Mouse (Mus musculus) hindbrain, embryonic 15.5 days (tissue): ENCODE results near the gene Vasn. TPM values are rescaled to one million over a fixed set of nuclear protein-coding genes. Genes with fewer than 3 reads are reported as not detected.

Experiments
- ATAC-seq: fragments of 200-750 bp; cut with Nextera tagmentation; 2 replicates; pipeline ENCODE4 v1.8.0; 2017; ENCODE audit warnings: low read depth, moderate number of reproducible peaks, moderate TSS enrichment; ENCODE audit not compliant: low FRiP score
- H3K27ac ChIP-seq: fragments of 300-500 bp; sonication (generic); replicated peaks from 2 replicates; pipeline ENCODE4 v1.5.1; 2015; ENCODE audit warnings: mild to moderate bottlenecking, inconsistent platforms
- H3K27me3 ChIP-seq: fragments of 300-500 bp; sonication (generic); 2 replicates; pipeline ENCODE4 v1.6.1; 2015; ENCODE audit warnings: control low read depth, inconsistent platforms
- H3K36me3 ChIP-seq: fragments of 300-500 bp; sonication (generic); 2 replicates; pipeline ENCODE4 v1.6.1; 2015; ENCODE audit warnings: control low read depth, inconsistent platforms
- H3K4me1 ChIP-seq: fragments of 300-500 bp; sonication (generic); replicated peaks from 2 replicates; pipeline ENCODE4 v1.6.1; 2015; ENCODE audit warnings: control low read depth, inconsistent platforms
- H3K4me2 ChIP-seq: fragments of 300-500 bp; sonication (generic); 2 replicates; pipeline ENCODE4 v1.6.1; 2015; ENCODE audit warnings: moderate library complexity, mild to moderate bottlenecking, inconsistent platforms
- H3K4me3 ChIP-seq: fragments of 300-500 bp; sonication (generic); 2 replicates; pipeline ENCODE4 v1.5.1; 2015; ENCODE audit warnings: mild to moderate bottlenecking, inconsistent platforms
- H3K9ac ChIP-seq: fragments of 300-500 bp; sonication (generic); 2 replicates; pipeline ENCODE4 v1.6.1; 2015; ENCODE audit warnings: inconsistent platforms
- H3K9me3 ChIP-seq: fragments of 300-500 bp; sonication (generic); 2 replicates; pipeline ENCODE4 v1.6.1; 2016; ENCODE audit warnings: control low read depth, inconsistent platforms
- WGBS: fragments of 180-500 bp; shearing (Covaris S2); methylation state at CpG from one replicate; pipeline ENCODE4 v1.1.7; 2015; 5-methylcytosine and 5-hydroxymethylcytosine counted together
- polyA plus RNA-seq: library from polyadenylated mRNA; unstranded; fragments of >200 nt; fragmentation: Nextera tagmentation; extraction: Ambion mirVana; gene quantifications from 2 replicates; pipeline ENCODE4 v1.2.1, GENCODE M21; 2015

The Vasn gene
- polyA plus RNA-seq, 1 experiment from 2014 or later = 5.9 TPM

- H3K9me3 ChIP-seq = no peaks in the 10 kb centered on the region
- H3K4me3 ChIP-seq = no peak overlapping the region
- H3K27me3 ChIP-seq = no peaks in the 10 kb centered on the region
- ATAC-seq = no peak
- peaks cover 54% of the 10 kb centered on the region for H3K4me1 ChIP-seq
- no peak overlapping the region for H3K9ac ChIP-seq
- H3K4me2 ChIP-seq = no peak overlapping the region
- no peaks in the 10 kb centered on the region; the same call in 1 of the 2 replicates for H3K36me3 ChIP-seq
- WGBS = 73% methylated on average over 4 of the region's 4 CpGs
- H3K27ac ChIP-seq = peak overlapping the region; percentile 62; the same call in 1 of the 2 replicates
Measured at GRCm38 (mm10) chr16:4646831-4647230, 7.1 kb downstream of the Vasn start.

GRCm38 (mm10) chr16:4647651-4648141 lies 8.0 kb downstream of the Vasn start:
- no peaks in the 10 kb centered on the region; the same call in 1 of the 2 replicates for H3K36me3 ChIP-seq
- no peak overlapping the region for H3K4me2 ChIP-seq
- H3K27me3 ChIP-seq = no peaks in the 10 kb centered on the region
- peak overlapping the region; percentile 62; the same call in 1 of the 2 replicates for H3K27ac ChIP-seq
- no peak overlapping the region for H3K4me3 ChIP-seq
- no peak for ATAC-seq
- H3K4me1 ChIP-seq = peaks cover 45% of the 10 kb centered on the region
- no peak overlapping the region for H3K9ac ChIP-seq
- WGBS = 73% methylated on average over 13 of the region's 13 CpGs
- H3K9me3 ChIP-seq = no peaks in the 10 kb centered on the region

- no peak overlapping the region for H3K4me3 ChIP-seq
- no peaks in the 10 kb centered on the region for H3K9me3 ChIP-seq
- H3K9ac ChIP-seq = no peak overlapping the region
- 80% methylated on average over 28 of the region's 28 CpGs for WGBS
- ATAC-seq = no peak
- no peaks in the 10 kb centered on the region; the same call in 1 of the 2 replicates for H3K36me3 ChIP-seq
- peaks cover 38% of the 10 kb centered on the region for H3K4me1 ChIP-seq
- no peak overlapping the region for H3K4me2 ChIP-seq
- no peaks in the 10 kb centered on the region for H3K27me3 ChIP-seq
- H3K27ac ChIP-seq = no peak overlapping the region
Measured at GRCm38 (mm10) chr16:4648416-4649023, 8.8 kb downstream of the Vasn start.

DNA sequence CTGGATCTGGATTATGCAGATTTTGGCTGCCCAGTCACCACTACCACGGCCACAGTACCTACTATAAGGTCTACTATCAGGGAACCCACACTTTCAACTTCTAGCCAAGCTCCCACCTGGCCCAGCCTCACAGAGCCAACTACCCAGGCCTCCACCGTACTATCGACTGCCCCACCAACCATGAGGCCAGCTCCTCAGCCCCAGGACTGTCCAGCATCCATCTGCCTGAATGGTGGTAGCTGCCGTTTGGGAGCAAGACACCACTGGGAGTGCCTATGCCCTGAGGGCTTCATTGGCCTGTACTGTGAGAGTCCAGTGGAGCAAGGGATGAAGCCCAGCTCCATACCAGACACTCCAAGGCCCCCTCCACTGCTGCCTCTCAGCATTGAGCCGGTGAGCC lies 9.5 kb downstream of the Vasn start:
- ATAC-seq = no peak
- H3K27ac ChIP-seq = no peak overlapping the region
- H3K4me3 ChIP-seq = no peak overlapping the region
- WGBS = 80% methylated on average over 5 of the region's 5 CpGs
- no peaks in the 10 kb centered on the region; the same call in 1 of the 2 replicates for H3K36me3 ChIP-seq
- H3K9me3 ChIP-seq = no peaks in the 10 kb centered on the region
- H3K4me1 ChIP-seq = peaks cover 31% of the 10 kb centered on the region
- no peak overlapping the region for H3K4me2 ChIP-seq
- H3K27me3 ChIP-seq = no peaks in the 10 kb centered on the region
- no peak overlapping the region for H3K9ac ChIP-seq

GRCm38 (mm10) chr16:4649692-4650091 lies 10.0 kb downstream of the Vasn start:
- no peaks in the 10 kb centered on the region for H3K9me3 ChIP-seq
- WGBS = 87% methylated on average over 11 of the region's 11 CpGs
- H3K27ac ChIP-seq = no peak overlapping the region
- no peak overlapping the region for H3K4me2 ChIP-seq
- ATAC-seq = no peak
- peaks cover 28% of the 10 kb centered on the region for H3K4me1 ChIP-seq
- H3K36me3 ChIP-seq = no peaks in the 10 kb centered on the region; the same call in 1 of the 2 replicates
- H3K9ac ChIP-seq = no peak overlapping the region
- H3K27me3 ChIP-seq = no peaks in the 10 kb centered on the region
- no peak overlapping the region for H3K4me3 ChIP-seq

- ATAC-seq = no peak
- 90% methylated on average over 3 of the region's 3 CpGs for WGBS
- peaks cover 29% of the 10 kb centered on the region for H3K4me1 ChIP-seq
- H3K27ac ChIP-seq = no peak overlapping the region
- H3K4me3 ChIP-seq = no peak overlapping the region
- H3K4me2 ChIP-seq = no peak overlapping the region
- no peaks in the 10 kb centered on the region for H3K9me3 ChIP-seq
- H3K27me3 ChIP-seq = no peaks in the 10 kb centered on the region
- no peaks in the 10 kb centered on the region; the same call in 1 of the 2 replicates for H3K36me3 ChIP-seq
- no peak overlapping the region for H3K9ac ChIP-seq
Measured at GRCm38 (mm10) chr16:4650161-4650560, 10.4 kb downstream of the Vasn start.

GRCm38 (mm10) chr16:4651081-4651480 lies 11.3 kb downstream of the Vasn start:
- H3K4me3 ChIP-seq = no peak overlapping the region
- no peak overlapping the region for H3K27ac ChIP-seq
- H3K27me3 ChIP-seq = no peaks in the 10 kb centered on the region
- no peaks in the 10 kb centered on the region; the same call in 1 of the 2 replicates for H3K36me3 ChIP-seq
- H3K9me3 ChIP-seq = no peaks in the 10 kb centered on the region
- H3K4me1 ChIP-seq = peaks cover 32% of the 10 kb centered on the region
- ATAC-seq = no peak
- H3K4me2 ChIP-seq = no peak overlapping the region
- WGBS = 81% methylated on average over 1 of the region's 1 CpGs
- no peak overlapping the region for H3K9ac ChIP-seq

DNA sequence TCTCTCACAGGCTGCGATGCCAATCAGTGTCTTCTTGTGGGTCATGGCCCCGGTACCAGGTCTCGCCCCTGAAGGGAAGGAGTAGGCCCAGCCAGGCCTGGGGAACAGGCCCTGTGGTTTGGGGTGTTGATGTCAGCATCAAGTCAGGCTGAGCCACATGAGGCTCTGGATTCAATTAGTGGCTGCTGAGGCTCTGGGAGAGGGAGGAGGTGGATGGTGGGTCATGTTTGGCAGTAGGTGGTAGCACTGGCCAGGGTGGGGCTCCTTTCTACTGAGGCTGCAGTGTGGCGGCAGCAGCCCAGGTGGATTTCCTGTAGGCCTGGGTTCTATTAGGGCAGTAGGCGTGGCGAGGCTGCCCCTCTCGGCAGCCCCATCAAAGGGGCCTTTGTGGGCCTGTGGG lies 11.9 kb downstream of the Vasn start:
- no peak overlapping the region for H3K9ac ChIP-seq
- H3K4me1 ChIP-seq = peaks cover 27% of the 10 kb centered on the region
- ATAC-seq = no peak
- H3K36me3 ChIP-seq = no peaks in the 10 kb centered on the region; the same call in 1 of the 2 replicates
- no peaks in the 10 kb centered on the region for H3K27me3 ChIP-seq
- no peak overlapping the region for H3K4me3 ChIP-seq
- no peak overlapping the region for H3K27ac ChIP-seq
- H3K9me3 ChIP-seq = no peaks in the 10 kb centered on the region
- H3K4me2 ChIP-seq = no peak overlapping the region
- WGBS = 82% methylated on average over 7 of the region's 7 CpGs

DNA sequence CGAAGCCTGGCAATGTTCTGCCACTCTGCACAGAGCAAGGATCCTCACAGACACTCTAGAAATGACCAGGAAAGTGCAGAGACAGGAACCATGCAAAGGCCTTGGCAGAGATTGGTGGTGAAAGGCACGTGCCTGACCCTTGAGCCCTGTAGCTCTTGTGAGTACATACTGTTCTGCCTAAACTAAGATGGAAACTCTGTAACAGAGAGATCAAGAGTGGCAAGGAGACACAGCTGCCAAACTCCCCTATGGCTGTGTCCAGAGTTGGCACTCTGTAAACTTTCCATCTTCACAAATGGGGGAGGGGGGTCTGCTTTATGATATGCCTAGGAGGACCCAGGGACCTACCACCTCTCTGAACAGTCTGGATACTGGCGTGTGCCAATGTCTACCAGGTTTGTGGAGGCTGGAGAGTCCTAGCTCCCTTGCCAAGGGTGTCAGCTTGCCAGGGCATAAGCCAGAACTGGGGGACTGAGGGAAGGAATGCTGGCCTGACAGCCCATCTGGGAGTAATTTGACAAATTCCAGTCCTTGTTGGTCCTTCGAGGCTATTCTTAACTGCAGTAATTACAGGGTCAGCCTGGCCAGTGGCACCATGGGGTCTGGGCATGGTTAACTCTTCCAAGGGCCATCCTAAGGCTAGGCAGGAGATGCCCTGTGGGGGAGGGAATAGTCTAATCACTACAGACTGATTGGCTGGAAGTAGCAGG lies 13.1 kb downstream of the Vasn start:
- no peak overlapping the region for H3K9ac ChIP-seq
- H3K27me3 ChIP-seq = no peaks in the 10 kb centered on the region
- H3K4me2 ChIP-seq = no peak overlapping the region
- no peaks in the 10 kb centered on the region for H3K9me3 ChIP-seq
- no peak for ATAC-seq
- H3K4me3 ChIP-seq = no peak overlapping the region
- H3K4me1 ChIP-seq = peaks cover 15% of the 10 kb centered on the region; the same call in 1 of the 2 replicates
- 75% methylated on average over 4 of the region's 4 CpGs for WGBS
- no peak overlapping the region for H3K27ac ChIP-seq
- no peaks in the 10 kb centered on the region; the same call in 1 of the 2 replicates for H3K36me3 ChIP-seq

DNA sequence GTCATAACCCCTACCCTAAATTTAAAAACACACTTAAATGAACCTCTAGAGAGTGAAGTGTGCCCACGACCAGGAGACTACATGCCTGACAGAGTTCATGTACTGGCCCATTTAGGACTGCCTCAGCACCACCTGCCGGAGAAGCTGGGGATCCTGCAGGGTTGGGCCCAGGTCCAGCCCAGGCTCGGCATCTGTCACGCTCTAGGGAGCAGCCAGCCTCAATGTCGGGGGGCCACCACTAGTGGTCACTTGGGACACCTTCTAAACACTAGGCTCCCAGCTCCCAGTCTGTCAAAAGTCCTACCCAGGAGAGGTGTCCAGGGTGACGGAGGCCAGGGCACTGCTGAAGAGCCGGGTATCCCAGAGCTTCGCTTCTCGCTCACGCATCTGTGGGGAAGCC lies 15.0 kb downstream of the Vasn start:
- Histone ChIP-seq H3K27me3 (no peaks in the 10 kb centered on the region), H3K4me2 (no peak overlapping the region), H3K27ac (no peak overlapping the region), H3K36me3 (no peaks in the 10 kb centered on the region), H3K4me1 (peaks cover 17% of the 10 kb centered on the region), H3K4me3 (no peak overlapping the region), H3K9ac (no peak overlapping the region), H3K9me3 (no peaks in the 10 kb centered on the region)
- no peak for ATAC-seq
- 76% methylated on average over 10 of the region's 10 CpGs for WGBS

GRCm38 (mm10) chr16:4655251-4655734 lies 15.6 kb downstream of the Vasn start:
- Histone ChIP-seq H3K4me3 (no peak overlapping the region), H3K27me3 (no peaks in the 10 kb centered on the region), H3K27ac (no peak overlapping the region), H3K4me1 (peaks cover 17% of the 10 kb centered on the region), H3K9ac (no peak overlapping the region), H3K9me3 (no peaks in the 10 kb centered on the region), H3K36me3 (no peaks in the 10 kb centered on the region), H3K4me2 (no peak overlapping the region)
- ATAC-seq = no peak
- 70% methylated on average over 4 of the region's 4 CpGs for WGBS
